Mouse (Mus musculus): ENCODE measurements around the gene Nkx6-1.

DNA sequence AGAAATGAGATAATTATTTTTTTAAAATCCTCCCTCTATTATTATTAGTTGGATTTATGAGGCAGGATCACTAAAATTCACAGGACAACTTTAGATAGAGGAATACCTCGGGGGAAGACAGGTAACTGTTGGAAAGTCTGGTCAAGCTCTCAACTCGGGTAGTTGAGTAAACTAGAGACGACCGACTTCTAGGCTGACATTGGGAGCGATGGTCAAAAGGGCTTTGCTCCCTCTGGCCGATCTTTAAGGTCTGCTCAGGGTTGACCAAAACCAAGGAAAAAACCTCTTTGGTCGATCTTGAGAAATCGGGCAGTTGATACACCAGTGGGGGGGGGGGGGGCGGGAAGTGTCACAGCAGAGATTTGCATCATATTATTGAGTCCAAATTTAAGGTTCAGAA is 1.3 kb upstream of the Nkx6-1 start:
- TF ChIP-seq E2F4 (IDR thresholded peaks at IDR 0.05; ENCODE audit: insufficient read depth) (no peak), POLR2AphosphoS2 (IDR thresholded peaks at IDR 0.05; ENCODE audit: insufficient read length, low read depth) (no peak)
